Mouse (Mus musculus) left cerebral cortex, adult 18-20 months (tissue): Measurements from ENCODE around the gene Ctns. TPM values are rescaled to one million over a fixed set of nuclear protein-coding genes. Genes with fewer than 3 reads are reported as not detected.
A peak's percentile ranks its signal among the peaks of the same experiment; 100 is the strongest.

Experiments used
- DNase-seq, 2 experiments: peaks; one replicate each; pipeline ENCODE4 v3.0.0; 2021 to 2022; ENCODE audit warnings: low spot score in 2 of 2, mixed read lengths in 1 of 2
- long read RNA-seq, 2 experiments: library from polyadenylated mRNA; stranded (forward); transcript quantifications; one replicate each; pipeline ENCODE4 v2.0.0; 2021
- total RNA-seq, 2 experiments: library from RNA; stranded (reverse); gene quantifications; 2 replicates each; pipeline ENCODE4 v1.2.3; 2021

The Ctns gene
- total RNA-seq, result 10 to 100 TPM; 18.6 to 20.8 TPM
- long read RNA-seq, experiment 1, transcript Ctns-201 (11 exons, 2,570 nt), result major isoform, 7 of 15 reads
- long read RNA-seq, experiment 1, partial matches to known transcripts, result 2 of 15 reads
- long read RNA-seq, experiment 1, other reads (novel, unspliced or antisense), result 4 of 15 reads
- long read RNA-seq, experiment 2, partial matches to known transcripts, result 7 of 13 reads
- long read RNA-seq, experiment 2, other reads (novel, unspliced or antisense), result 2 of 13 reads

DNA sequence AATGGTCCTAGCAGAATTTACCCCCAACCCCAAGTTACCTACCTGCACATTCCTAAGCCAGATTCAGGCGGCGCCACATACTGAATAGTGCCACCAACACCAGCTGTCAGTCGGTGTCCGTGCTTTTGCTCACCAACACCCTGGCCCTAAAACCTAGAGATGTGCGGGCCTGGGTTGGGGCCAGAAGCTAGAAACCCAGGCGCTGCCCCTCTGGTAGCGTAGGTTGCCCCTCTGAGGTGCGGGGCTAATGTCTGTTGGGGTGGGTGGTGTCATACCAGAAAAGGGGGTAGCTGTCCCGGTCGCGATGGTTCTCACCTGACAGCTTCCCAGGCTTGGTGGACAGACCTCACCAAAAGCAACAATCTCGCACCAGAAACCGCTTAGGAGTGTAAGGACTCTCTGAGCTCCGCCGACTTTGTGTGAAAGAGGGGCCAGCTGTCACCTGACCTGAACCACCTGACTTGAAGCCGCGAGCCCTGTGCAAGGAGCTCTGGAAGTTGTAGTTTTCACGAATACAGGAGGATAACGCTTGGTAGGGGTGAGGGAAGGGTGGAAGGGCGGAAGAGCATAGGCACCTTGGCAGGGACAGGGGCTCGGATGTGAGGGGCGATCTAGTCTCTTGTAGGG, at the start of gene Ctns:
Gene Ctns, minus strand, starts transcription at position 440 of the 627 bp plus-strand sequence.
- DNase-seq, result peak; percentile 75 to 86

DNA sequence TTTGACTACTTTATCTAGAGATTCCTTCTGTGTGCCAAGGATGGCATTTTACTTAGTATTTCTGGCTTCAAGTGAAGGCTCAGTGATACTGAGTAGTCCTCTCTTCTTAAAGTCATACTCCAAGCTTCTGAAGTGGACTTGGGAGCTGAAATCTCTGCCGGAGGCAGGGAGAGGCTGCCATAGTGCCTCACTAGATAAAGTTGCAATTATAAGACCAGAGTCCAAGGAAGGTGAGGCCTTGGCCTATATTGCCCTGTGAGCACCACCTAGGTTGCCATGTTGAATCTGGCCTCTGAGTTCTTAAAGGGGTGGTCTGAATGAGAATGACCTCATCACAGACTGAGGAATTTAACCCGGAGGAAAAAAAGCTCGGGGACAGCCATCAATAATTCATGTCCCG, 43.9 kb upstream of the Ctns start:
- DNase-seq, result no peak

DNA sequence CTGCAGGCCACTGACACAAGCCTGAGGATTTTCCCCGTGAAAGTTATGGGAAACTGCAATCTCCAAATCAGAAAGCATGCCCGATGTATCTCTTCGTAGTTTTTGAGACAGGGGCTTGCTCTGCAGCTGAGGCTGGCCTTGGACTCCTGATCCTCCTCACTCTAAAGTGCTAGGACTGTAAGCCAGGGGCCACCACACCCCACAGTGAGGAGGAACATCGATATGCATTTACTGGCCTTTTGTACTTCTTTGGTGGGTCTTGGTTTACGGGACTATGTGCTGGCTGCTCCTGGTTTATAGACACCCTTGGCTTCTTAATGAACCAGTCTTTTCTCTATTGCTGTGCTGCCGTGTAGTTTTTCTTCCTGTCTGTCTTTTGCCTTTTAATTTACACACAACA, 43.4 kb upstream of the Ctns start:
- no peak for DNase-seq

DNA sequence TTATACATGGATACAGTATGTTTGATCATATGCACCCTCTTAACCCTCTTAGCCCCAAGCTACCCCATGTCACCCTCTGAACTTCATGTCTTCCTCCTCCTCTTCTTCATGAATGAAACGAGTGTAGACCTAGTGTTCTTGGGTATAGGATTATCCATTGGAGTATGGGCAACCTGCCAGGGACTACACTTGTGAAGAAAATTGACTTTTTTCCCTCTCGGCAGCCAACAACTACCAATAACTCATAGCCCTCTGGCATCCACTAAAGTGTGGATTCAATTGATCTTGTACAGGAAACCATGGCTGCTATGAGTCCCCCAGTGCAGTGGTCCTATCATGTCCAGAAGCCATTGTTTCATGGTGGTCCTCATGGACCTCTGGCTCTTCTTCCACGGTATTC, 37.9 kb upstream of the Ctns start:
- no peak for DNase-seq

DNA sequence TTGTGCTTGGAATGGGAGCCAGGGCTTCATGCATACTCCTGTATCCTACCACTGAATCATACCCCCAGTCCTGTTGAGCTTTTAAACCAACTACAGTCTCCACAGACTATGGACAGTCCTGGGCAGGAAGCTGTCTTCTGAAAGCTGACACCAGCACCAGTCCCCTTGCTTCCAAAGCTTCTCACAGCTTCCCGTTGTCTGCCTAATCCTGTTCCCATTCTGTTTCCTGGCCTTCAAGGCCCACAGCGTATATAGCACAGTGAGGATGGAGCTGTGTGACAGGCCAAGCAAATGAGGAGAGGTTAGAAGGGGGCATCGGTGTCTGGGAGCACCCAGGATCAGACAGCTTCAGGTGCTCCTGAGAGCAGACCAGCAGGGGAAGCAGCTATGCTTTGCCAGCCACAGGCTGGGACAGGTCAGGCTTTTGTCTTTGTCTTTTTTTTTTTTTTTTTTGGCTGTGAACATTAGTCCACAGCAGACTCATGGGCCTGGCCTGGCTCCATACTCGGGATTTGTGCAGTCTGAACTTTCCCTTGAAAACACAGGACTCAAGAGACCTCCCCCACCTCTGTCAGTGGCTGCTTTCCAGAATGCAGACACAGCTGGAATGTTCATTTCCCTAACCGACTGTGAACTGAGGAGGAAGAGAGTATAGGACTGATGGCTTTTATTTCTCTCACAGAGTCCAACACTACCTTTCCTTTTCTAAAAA, 37.3 kb upstream of the Ctns start:
- DNase-seq, result no peak

DNA sequence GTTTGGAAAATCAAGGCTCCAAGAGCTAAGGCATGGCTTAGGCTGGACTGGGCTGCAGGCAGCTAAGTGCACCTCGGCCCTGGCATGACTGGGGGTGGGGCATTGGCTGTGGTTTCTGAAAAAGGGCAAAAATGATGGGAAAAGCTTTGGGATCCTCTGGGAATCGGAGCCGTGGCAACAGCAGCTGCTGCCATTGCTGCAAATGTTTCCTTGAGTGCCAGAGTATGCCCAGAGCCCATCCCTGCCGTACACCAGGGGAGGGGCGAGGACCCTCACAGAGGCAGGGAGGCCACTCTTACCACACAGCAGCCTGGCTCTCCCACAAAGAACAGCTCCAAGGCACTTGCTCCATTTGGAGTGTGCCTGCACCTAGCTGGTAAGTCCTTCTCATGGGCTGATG, 35.1 kb upstream of the Ctns start, which contains the start of gene Trpv1:
Gene Trpv1, plus strand, starts transcription at position 301 of the 400 bp plus-strand sequence.
- no peak for DNase-seq

DNA sequence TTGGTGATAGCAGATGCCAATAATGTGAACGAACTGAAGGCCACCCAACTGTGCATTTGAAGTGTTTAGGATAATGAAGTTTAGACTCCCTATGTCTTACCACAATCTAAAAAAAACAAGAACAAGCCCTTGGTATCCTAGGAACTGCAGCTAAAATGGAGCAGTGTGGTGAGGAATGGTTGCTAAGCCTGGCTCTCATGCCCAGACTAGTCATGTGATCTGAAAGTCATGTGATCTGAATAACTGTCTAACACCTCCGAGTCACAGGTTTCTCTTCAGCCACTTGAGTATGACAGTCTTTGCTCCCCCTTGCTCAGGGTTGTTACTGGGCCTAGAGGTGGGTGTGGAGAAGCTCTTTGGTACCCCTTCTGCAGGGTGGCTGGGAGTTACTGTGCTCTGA, 33.7 kb upstream of the Ctns start:
- no peak for DNase-seq

DNA sequence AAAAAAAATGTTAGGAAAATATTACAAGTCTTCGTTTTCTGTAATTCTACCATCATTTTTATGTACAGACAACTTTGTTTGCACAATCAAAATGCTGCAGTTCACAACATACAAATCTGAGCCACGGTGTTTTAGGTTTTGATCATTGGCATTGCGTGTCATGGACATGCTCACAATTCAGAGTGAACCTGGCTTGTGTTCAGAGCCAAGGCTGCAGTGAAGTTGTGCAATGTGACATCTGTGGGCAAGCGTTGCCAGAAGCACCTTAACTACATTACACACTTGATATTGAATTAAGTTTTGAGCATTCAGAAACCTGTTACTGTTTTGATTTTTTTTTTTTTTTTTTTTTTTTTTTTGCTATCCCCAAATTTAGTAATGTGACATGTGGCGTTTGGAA, 31.2 kb upstream of the Ctns start:
- no peak for DNase-seq

DNA sequence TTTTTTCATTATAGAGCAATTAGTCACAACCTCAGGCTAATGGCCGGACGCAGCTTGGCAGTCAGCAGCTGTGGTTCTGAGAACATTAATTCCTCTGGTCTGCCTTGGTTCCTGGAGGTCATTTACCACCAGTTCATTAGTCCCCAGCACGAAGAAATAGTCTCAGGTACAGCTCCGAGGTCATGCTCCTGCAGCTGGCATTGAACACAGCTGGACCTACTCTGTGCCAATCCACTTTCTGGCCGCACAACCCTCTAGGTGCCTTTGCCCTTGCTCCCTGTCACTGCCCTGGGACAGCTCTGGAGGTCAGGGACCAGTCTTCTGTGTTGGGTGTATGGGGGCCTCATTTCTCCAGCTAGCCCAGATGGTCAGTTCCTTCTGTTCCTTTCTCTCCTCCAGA, 30.0 kb upstream of the Ctns start:
- DNase-seq, result no peak

DNA sequence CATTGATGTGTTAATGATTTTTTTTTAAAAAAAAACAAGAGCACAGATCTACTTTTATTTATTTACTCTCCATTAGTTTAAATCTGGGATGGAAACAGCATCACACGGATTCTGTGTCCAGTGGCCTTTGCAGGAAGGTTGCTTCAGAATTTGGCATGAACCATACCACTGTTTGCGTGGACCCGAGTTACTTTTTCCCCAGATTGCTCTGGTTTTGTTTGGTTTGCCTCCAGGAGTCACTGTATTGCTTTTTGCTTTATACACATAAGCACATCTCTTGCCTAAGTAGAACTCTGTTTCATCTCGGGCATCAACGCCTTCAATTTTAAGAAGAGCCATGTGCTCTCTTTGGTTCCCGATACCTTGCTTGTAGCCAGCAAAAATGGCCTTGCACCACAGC, 27.0 kb upstream of the Ctns start:
- no peak for DNase-seq

DNA sequence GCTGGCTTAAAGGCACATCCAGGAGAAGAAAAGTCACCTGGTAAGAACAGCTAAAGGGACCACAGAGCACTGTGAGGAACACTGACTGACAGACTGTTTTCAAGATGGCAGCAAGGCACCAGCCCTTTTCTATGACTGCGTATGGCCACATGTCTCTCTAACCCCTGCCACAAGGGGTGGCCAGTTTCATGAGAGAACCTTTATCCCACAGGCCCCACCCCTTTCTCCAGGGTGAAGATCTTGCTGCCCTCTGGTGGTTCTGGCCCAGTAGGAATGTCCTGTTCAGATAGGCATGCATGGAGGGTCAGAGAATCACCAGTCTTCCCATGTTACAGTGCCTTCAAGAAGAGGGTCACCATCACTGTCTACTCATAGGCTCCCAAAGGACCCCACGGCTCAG, 25.1 kb upstream of the Ctns start:
- no peak for DNase-seq

DNA sequence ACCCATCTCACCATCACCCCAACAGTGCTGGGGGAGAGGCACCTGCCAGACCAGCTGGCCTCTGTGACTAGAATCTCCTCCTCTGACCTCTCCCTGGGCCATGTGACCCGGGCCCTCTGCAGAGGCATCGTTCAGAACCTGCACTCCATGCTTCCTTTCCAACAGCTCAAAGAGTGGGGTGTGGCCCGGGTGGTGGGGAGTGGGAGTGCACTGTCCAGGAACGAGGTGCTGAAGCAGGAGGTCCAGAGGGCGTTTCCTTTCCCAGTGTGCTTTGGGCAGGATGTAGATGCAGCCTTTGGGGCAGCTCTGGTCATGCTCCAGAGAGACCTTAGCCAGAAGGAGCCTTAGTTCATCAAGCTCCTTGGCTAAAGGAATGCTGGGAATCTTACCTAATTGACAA, 24.0 kb upstream of the Ctns start:
- no peak for DNase-seq

DNA sequence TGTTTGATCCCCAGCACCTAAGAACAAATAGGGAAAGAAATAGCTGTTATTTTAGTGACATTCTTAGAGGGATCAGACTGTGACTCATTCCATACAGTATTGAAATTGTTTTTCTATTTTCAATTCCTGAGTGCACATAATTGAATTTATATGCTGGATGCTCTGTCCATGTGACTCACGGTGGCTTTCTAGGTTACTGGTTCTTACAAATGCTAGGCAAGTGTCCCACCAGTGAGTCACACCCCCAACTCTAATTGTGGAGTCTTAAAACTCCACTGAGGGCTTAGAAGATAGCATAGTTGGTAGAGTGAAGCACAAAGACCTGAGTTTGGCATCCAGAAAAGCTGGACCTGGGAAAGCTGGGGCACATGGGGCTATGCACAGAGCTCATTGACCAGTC, 21.8 kb upstream of the Ctns start:
- no peak for DNase-seq

DNA sequence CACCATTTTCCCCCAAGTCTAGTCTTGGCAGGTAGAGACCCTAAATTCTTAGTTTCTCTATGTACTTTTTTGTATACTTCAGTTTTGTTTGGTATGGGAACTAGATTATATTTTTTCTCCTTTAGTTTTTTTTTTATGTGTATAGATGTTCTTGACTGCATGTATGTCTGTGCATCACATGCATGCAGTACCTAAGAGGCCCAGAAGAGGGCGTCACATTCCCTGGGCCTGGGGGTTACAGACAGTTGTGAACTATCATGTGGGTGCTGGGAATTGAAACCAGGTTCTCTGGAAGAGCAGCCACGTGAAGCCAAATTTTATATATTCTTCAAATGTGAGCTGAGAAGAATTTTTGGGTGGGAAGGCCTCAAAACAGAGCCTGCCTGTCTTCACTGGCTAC, 20.8 kb upstream of the Ctns start:
- DNase-seq, result no peak

DNA sequence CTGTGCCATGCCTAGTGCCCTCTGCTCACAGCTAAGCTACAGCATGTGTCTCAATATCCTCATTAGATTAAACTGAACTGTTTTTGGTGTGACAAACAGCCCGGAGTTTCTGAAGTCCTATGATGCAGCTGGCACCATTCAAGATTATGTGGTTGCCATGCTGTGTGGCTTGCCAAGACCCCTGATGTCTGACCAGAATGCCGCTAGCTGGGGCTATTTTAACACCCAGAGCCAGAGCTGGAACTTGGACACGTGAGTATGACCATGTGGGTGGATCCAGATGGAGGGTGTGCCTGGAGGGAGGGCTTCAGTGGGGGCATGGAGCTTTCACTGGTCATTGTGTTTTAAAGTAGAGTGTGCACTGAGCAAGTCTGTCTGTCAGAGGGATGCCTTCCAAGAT, 15.1 kb upstream of the Ctns start:
- no peak for DNase-seq

DNA sequence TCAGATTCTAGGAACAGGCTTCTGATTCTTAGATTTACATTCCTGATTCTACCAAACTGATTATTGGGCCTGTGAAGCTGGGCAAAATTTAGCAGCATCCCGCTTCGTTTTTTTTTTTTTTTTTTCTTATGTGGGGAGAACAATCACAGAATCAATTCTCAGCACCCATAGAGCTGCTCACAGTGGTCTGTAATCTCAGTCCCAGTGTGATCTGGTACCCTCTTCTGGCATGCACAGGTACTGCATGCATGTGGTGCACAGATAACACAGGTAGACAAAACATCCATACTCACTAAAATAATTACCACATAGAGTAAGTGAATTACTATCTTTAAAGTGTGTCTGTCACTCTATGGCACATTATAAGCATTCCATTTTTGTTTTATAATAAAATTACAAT, 8.8 kb upstream of the Ctns start:
- DNase-seq, result no peak

DNA sequence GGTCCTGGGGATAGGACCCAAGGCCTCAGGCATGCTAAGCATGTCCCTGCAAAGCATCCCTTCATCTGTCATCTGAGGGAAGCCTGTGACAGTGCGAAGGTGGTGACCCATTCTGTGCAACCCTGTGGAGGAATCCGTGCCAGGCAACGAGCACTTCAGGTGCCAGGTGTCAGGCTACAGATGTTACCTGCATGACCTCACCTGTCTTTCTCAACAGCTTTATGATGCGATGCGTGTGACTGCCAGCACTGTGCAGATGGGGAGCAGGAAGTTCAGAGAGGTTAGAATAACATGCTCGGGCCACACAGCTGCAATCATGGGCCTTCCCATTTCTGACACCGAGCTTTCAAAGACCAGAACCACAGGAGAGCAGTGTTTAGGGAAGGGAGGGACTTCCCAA, 6.4 kb upstream of the Ctns start:
- no peak for DNase-seq

DNA sequence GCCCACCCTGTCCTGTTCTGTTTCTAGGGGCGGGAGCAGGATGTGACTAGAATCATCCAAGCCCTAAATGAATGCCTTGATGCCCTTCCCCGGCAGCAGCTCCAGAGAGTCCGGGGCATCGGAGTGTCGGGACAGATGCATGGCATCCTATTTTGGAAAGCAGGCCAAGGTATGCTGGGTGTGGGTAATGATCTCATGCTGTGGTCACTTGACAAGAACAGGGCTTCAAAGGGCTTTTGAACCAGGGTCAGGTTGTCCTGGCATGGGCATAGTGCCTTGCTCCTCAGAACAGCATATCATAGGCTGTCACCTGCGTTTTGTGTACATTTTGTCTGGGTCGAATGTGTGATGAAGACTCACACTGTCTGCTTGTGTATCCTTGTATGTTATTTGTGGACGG, 5.1 kb upstream of the Ctns start:
- DNase-seq, result no peak

DNA sequence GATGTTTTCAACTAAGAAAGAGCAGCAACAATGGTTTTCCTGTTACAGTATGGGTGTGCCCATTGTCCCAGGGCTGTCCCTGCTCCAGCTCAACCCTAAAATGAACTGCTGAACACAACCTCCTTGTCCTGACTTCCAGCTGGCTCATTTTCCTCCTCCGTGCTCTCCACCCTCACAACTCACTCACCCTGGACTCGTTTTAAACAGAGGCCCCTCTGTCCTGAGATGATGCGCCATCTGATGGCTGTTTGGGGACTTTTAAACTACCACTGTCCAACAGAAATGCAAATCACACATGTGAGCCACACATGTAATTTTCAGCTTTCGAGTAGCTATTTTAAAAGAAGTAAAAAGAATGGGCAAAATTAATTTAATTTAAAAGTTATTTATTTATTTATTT, 2.8 kb upstream of the Ctns start:
- no peak for DNase-seq

DNA sequence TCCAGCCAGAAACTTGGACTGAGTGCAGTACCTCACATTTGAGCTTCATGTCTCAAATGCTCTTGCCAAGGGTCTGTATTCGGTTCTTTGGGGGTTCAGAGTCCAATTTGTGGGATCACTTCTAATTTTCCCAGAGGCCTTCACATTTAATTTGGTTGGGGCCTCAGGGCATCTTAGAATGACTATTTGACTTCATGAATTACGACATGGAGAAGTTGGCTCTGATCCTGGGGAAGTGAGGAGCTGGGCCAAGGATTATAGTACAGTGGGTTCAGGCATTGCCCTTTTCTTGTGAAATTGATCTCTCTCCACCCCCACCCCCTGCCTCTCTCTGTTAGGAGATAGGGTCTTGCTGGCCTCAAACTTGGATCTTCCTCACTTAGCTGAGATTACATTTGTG, 2.2 kb upstream of the Ctns start:
- DNase-seq, result no peak

DNA sequence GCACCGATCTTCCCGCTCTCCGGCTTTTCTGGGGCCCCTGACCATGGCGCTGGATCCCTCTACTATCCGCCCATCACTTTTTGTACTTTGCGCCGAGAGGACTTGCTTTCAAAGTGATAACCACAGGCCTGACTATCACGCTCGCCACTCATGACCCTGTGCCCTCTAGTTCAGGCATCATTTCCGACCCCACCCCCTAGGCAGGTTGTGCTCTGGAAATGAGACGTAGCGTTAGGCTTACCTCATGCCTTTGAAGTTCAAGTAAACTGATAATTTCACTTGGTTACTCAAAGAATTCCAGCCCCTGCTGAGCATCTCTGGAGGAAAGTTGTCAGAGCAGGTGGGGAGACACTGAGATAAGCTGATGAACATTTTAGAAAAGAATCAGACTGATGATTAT, 1.0 kb upstream of the Ctns start:
- DNase-seq, result no peak

DNA sequence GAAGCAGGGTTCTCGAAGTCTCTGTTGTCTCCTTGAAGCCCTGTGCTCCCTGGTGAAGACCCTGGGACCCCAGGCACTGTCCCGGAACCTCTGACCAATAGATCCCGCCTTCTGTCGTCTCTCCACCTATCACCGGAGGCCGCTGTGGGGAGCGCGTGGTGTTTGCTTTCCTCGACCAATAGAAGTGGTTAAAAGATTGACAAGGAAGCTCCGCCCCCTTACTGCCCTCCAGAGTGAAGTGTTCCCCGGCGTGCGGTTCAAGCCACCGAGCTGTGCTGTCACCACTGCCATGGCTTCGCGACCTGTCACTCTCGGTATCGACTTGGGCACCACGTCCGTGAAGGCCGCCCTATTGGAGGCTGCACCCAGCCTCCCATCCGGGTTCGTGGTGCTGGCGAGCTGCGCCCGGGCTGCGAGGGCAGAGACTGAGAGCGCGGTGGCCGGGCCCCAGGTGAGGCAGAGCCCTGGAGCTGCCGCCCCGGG, 429 bp upstream of the Ctns start, which contains the start of gene Shpk:
Gene Shpk, plus strand, starts transcription at position 231 of the 483 bp plus-strand sequence.
- peak; percentile 95 to 96 for DNase-seq
